Mouse (Mus musculus) brain, embryonic 14.5 days (tissue): Measurements from ENCODE around the gene Cntnap2.

ENCODE experiments used
- CTCF ChIP-seq: fragments of 200-500 bp; IDR thresholded peaks from 2 replicates; pipeline ENCODE4 v1.5.1; 2012; ENCODE audit warnings: inconsistent platforms, mild to moderate bottlenecking, moderate library complexity, borderline replicate concordance; ENCODE audit not compliant: insufficient read depth, insufficient read length; ENCODE audit errors: extremely low read depth
- POLR2A ChIP-seq: fragments of 200-500 bp; IDR thresholded peaks from 2 replicates; pipeline ENCODE4 v1.6.1; 2012; ENCODE audit warnings: mild to moderate bottlenecking, inconsistent platforms, borderline replicate concordance; ENCODE audit not compliant: poor library complexity, insufficient read depth, insufficient read length, severe bottlenecking; ENCODE audit errors: extremely low read depth

- TF ChIP-seq POLR2A (no peak), CTCF (no peak)
Observed at GRCm38 (mm10) chr6:47350100-47350690, 2291.0 kb downstream of the Cntnap2 start.
